Mouse (Mus musculus) MEL (cell line): ENCODE results near the gene Klhl25. TPM values are rescaled to one million over a fixed set of nuclear protein-coding genes. Genes with fewer than 3 reads are reported as not detected.
A peak's percentile ranks its signal among the peaks of the same experiment; 100 is the strongest.

Experiments
- DNase-seq: peaks from one replicate; pipeline ENCODE4 v3.0.0; 2011; ENCODE audit warnings: low read depth, low spot score
- H3K27ac ChIP-seq: 2 replicates; pipeline ENCODE4 v1.5.1; 2012; ENCODE audit warnings: low read depth, mild to moderate bottlenecking, control low read depth, low read length, moderate library complexity; ENCODE audit not compliant: control insufficient read depth
- H3K27me3 ChIP-seq, 2 experiments: fragments of 150-350 bp in 1 of 2; sonication (generic) in 1 of 2; 2 replicates each; pipeline ENCODE4 v1.6.1; 2012; ENCODE audit warnings: low read length in 2 of 2, mild to moderate bottlenecking in 2 of 2, improper control_type of control experiment in 1 of 2, moderate library complexity in 1 of 2; ENCODE audit not compliant: insufficient read depth in 2 of 2, control insufficient read depth in 1 of 2
- H3K36me3 ChIP-seq, 2 experiments: 2 replicates each; pipeline ENCODE4 v1.6.1; 2012 to 2014; ENCODE audit warnings: low read length in 2 of 2, improper control_type of control experiment in 1 of 2, inconsistent platforms in 1 of 2, mild to moderate bottlenecking in 1 of 2; ENCODE audit not compliant: insufficient read depth in 2 of 2, control insufficient read depth in 1 of 2
- H3K4me1 ChIP-seq, 2 experiments: fragments of 150-350 bp in 1 of 2; sonication (generic) in 1 of 2; 2 replicates each; pipeline ENCODE4 v1.6.1; 2012; ENCODE audit warnings: low read length in 2 of 2, improper control_type of control experiment in 1 of 2, mild to moderate bottlenecking in 1 of 2; ENCODE audit not compliant: insufficient read depth in 2 of 2, control insufficient read depth in 1 of 2
- H3K4me3 ChIP-seq, 2 experiments: fragments of 150-350 bp in 1 of 2; sonication (generic) in 1 of 2; 2 replicates each; pipeline ENCODE4 v1.5.1; 2012; ENCODE audit warnings: low read depth in 2 of 2, low read length in 2 of 2, mild to moderate bottlenecking in 2 of 2, moderate library complexity in 2 of 2, control low read depth in 1 of 2, improper control_type of control experiment in 1 of 2; ENCODE audit not compliant: control insufficient read depth in 1 of 2, insufficient read depth in 1 of 2
- H3K79me2 ChIP-seq: 2 replicates; pipeline ENCODE4 v1.6.1; 2012; ENCODE audit warnings: mild to moderate bottlenecking, low read length, moderate library complexity; ENCODE audit not compliant: control insufficient read depth, poor library complexity, insufficient read depth
- H3K9ac ChIP-seq: 2 replicates; pipeline ENCODE4 v1.6.1; 2012; ENCODE audit warnings: low read depth, mild to moderate bottlenecking, control low read depth, low read length, moderate library complexity; ENCODE audit not compliant: control insufficient read depth, poor library complexity, severe bottlenecking
- H3K9me3 ChIP-seq: fragments of 150-350 bp; sonication (generic); replicated peaks from 2 replicates; pipeline ENCODE4 v1.6.1; 2012; ENCODE audit warnings: mild to moderate bottlenecking, low read length, improper control_type of control experiment, moderate library complexity; ENCODE audit not compliant: insufficient read depth
- BHLHE40 ChIP-seq: IDR thresholded peaks from 2 replicates; pipeline ENCODE4 v1.6.1; 2012; ENCODE audit warnings: low read depth, mild to moderate bottlenecking, inconsistent platforms, low read length, improper control_type of control experiment, borderline replicate concordance
- CHD1 ChIP-seq: IDR thresholded peaks from 2 replicates; pipeline ENCODE4 v1.6.1; 2012; ENCODE audit warnings: low read depth, mild to moderate bottlenecking, inconsistent platforms, low read length, improper control_type of control experiment
- CHD2 ChIP-seq: IDR thresholded peaks from 2 replicates; pipeline ENCODE4 v1.6.1; 2011; ENCODE audit warnings: low read length, improper control_type of control experiment
- CTCF ChIP-seq, 3 experiments: IDR thresholded peaks in 2 of 3; conservative IDR thresholded peaks in 1 of 3; 2 replicates each; pipeline ENCODE4 v1.5.1; 2011 to 2012; ENCODE audit warnings: low read length in 3 of 3, low read depth in 2 of 3, mild to moderate bottlenecking in 2 of 3, improper control_type of control experiment in 1 of 3, inconsistent platforms in 1 of 3, mixed read lengths in 1 of 3, moderate library complexity in 1 of 3; ENCODE audit not compliant: control insufficient read depth in 1 of 3, insufficient read depth in 1 of 3, poor library complexity in 1 of 3, severe bottlenecking in 1 of 3
- E2F4 ChIP-seq: IDR thresholded peaks from 2 replicates; pipeline ENCODE4 v1.6.1; 2011; ENCODE audit warnings: low read depth, low read length, improper control_type of control experiment, borderline replicate concordance
- ELF1 ChIP-seq: IDR thresholded peaks from 2 replicates; pipeline ENCODE4 v1.6.1; 2014; ENCODE audit warnings: low read depth, mild to moderate bottlenecking, inconsistent platforms, low read length, improper control_type of control experiment, moderate library complexity
- ETS1 ChIP-seq: IDR thresholded peaks from 2 replicates; pipeline ENCODE4 v1.6.1; 2012; ENCODE audit warnings: low read depth, mild to moderate bottlenecking, inconsistent platforms, low read length, improper control_type of control experiment, moderate library complexity
- GABPA ChIP-seq: IDR thresholded peaks from 2 replicates; pipeline ENCODE4 v1.6.1; 2012; ENCODE audit warnings: low read depth, mild to moderate bottlenecking, inconsistent platforms, low read length, improper control_type of control experiment, moderate library complexity
- GATA1 ChIP-seq: IDR thresholded peaks from 2 replicates; pipeline ENCODE4 v1.6.1; 2011; ENCODE audit warnings: low read depth, low read length, improper control_type of control experiment
- HCFC1 ChIP-seq: IDR thresholded peaks from 2 replicates; pipeline ENCODE4 v1.6.1; 2012; ENCODE audit warnings: low read depth, mild to moderate bottlenecking, inconsistent platforms, low read length, improper control_type of control experiment, moderate library complexity
- JUND ChIP-seq: IDR thresholded peaks from 2 replicates; pipeline ENCODE4 v1.6.1; 2011; ENCODE audit warnings: low read depth, mild to moderate bottlenecking, improper control_type of control experiment, low read length
- KAT2A ChIP-seq: conservative IDR thresholded peaks from 2 replicates; pipeline ENCODE4 v1.6.1; 2012; ENCODE audit warnings: low read depth, low read length, improper control_type of control experiment, inconsistent platforms
- MAFK ChIP-seq: IDR thresholded peaks from 2 replicates; pipeline ENCODE4 v1.6.1; 2011; ENCODE audit warnings: low read depth, mild to moderate bottlenecking, low read length, improper control_type of control experiment, borderline replicate concordance
- MAX ChIP-seq: IDR thresholded peaks from 2 replicates; pipeline ENCODE4 v1.6.1; 2011; ENCODE audit warnings: low read length, improper control_type of control experiment
- MAZ ChIP-seq: IDR thresholded peaks from 2 replicates; pipeline ENCODE4 v1.6.1; 2012; ENCODE audit warnings: low read depth, mild to moderate bottlenecking, inconsistent platforms, low read length, improper control_type of control experiment
- MEF2A ChIP-seq: IDR thresholded peaks from 2 replicates; pipeline ENCODE4 v1.6.1; 2014; ENCODE audit warnings: low read depth, mild to moderate bottlenecking, inconsistent platforms, low read length, improper control_type of control experiment; ENCODE audit not compliant: poor library complexity, insufficient replicate concordance, severe bottlenecking; ENCODE audit errors: extremely low read depth
- MXI1 ChIP-seq: IDR thresholded peaks from 2 replicates; pipeline ENCODE4 v1.6.1; 2011; ENCODE audit warnings: mild to moderate bottlenecking, low read depth, low read length, improper control_type of control experiment
- MYB ChIP-seq: IDR thresholded peaks from 2 replicates; pipeline ENCODE4 v1.6.1; 2011; ENCODE audit warnings: mild to moderate bottlenecking, low read depth, low read length, improper control_type of control experiment
- MYC ChIP-seq: IDR thresholded peaks from 2 replicates; pipeline ENCODE4 v1.6.1; 2011; ENCODE audit warnings: low read depth, mild to moderate bottlenecking, low read length, improper control_type of control experiment, moderate library complexity
- NRF1 ChIP-seq: IDR thresholded peaks from 2 replicates; pipeline ENCODE4 v1.6.1; 2014; ENCODE audit warnings: low read depth, mild to moderate bottlenecking, inconsistent platforms, low read length, improper control_type of control experiment, moderate library complexity; ENCODE audit not compliant: poor library complexity, insufficient read depth, severe bottlenecking
- POLR2AphosphoS2 ChIP-seq: IDR thresholded peaks from 2 replicates; pipeline ENCODE4 v1.6.1; 2011; ENCODE audit warnings: low read length, improper control_type of control experiment
- POLR2AphosphoS5 ChIP-seq: IDR thresholded peaks from 2 replicates; pipeline ENCODE4 v1.6.1; 2012; ENCODE audit warnings: low read depth, borderline replicate concordance, mild to moderate bottlenecking, inconsistent platforms, low read length, moderate library complexity, mixed read lengths
- RAD21 ChIP-seq: IDR thresholded peaks from 2 replicates; pipeline ENCODE4 v1.6.1; 2011; ENCODE audit warnings: mild to moderate bottlenecking, low read depth, low read length, improper control_type of control experiment
- RCOR1 ChIP-seq: IDR thresholded peaks from 2 replicates; pipeline ENCODE4 v1.6.1; 2012; ENCODE audit warnings: low read depth, mild to moderate bottlenecking, inconsistent platforms, low read length, improper control_type of control experiment
- SIN3A ChIP-seq: IDR thresholded peaks from 2 replicates; pipeline ENCODE4 v1.6.1; 2012; ENCODE audit warnings: low read length, improper control_type of control experiment, inconsistent platforms
- SMC3 ChIP-seq: IDR thresholded peaks from 2 replicates; pipeline ENCODE4 v1.6.1; 2011; ENCODE audit warnings: low read depth, low read length, improper control_type of control experiment
- TAL1 ChIP-seq: IDR thresholded peaks from 2 replicates; pipeline ENCODE4 v1.6.1; 2012; ENCODE audit warnings: mild to moderate bottlenecking, inconsistent platforms, low read length, moderate library complexity, mixed read lengths
- TBP ChIP-seq: IDR thresholded peaks from 2 replicates; pipeline ENCODE4 v1.8.0; 2011; ENCODE audit warnings: low read depth, low read length, improper control_type of control experiment
- UBTF ChIP-seq: IDR thresholded peaks from 2 replicates; pipeline ENCODE4 v1.6.1; 2012; ENCODE audit warnings: low read depth, mild to moderate bottlenecking, inconsistent platforms, low read length, improper control_type of control experiment, moderate library complexity, borderline replicate concordance; ENCODE audit not compliant: insufficient read depth
- USF1 ChIP-seq: IDR thresholded peaks from 2 replicates; pipeline ENCODE4 v1.6.1; 2014; ENCODE audit warnings: low read depth, mild to moderate bottlenecking, inconsistent platforms, low read length, improper control_type of control experiment, moderate library complexity
- USF2 ChIP-seq, 2 experiments: IDR thresholded peaks; 2 replicates each; pipeline ENCODE4 v1.6.1; 2011 to 2012; ENCODE audit warnings: improper control_type of control experiment in 2 of 2, low read length in 2 of 2, borderline replicate concordance in 1 of 2, inconsistent platforms in 1 of 2, low read depth in 1 of 2, mild to moderate bottlenecking in 1 of 2; ENCODE audit not compliant: insufficient read depth in 1 of 2
- ZC3H11A ChIP-seq: IDR thresholded peaks from 2 replicates; pipeline ENCODE4 v1.6.1; 2012; ENCODE audit warnings: low read depth, mild to moderate bottlenecking, inconsistent platforms, low read length, improper control_type of control experiment
- ZKSCAN1 ChIP-seq: IDR thresholded peaks from 2 replicates; pipeline ENCODE4 v1.6.1; 2012; ENCODE audit warnings: low read depth, mild to moderate bottlenecking, inconsistent platforms, low read length, improper control_type of control experiment, moderate library complexity
- ZMIZ1 ChIP-seq: IDR thresholded peaks from 2 replicates; pipeline ENCODE4 v1.6.1; 2012; ENCODE audit warnings: low read depth, mild to moderate bottlenecking, inconsistent platforms, low read length, improper control_type of control experiment, moderate library complexity
- ZNF384 ChIP-seq: IDR thresholded peaks from 2 replicates; pipeline ENCODE4 v1.6.1; 2012; ENCODE audit warnings: low read depth, mild to moderate bottlenecking, inconsistent platforms, low read length, improper control_type of control experiment
- polyA plus RNA-seq, 2 experiments: library from polyadenylated mRNA; stranded (reverse) in 1 of 2; unstranded in 1 of 2; fragments of >175 nt in 1 of 2; fragments of >200 nt in 1 of 2; gene quantifications; 2 replicates each; pipeline versions ENCODE4 v1.2.1 to v1.2.4; 2012; ENCODE audit warnings: low replicate concordance in 2 of 2, low read depth in 1 of 2; ENCODE audit not compliant: insufficient read length in 2 of 2, insufficient read depth in 1 of 2, missing spikeins in 1 of 2
- total RNA-seq: library from RNA; depleted of rRNA; stranded (reverse); fragments of 300-350 nt; gene quantifications from 2 replicates; pipeline ENCODE4 v1.2.3, GENCODE M21; 2012

The Klhl25 gene
- total and polyA plus RNA-seq, 3 experiments, result 7.4 to 11.4 TPM; not detected in 1

DNA sequence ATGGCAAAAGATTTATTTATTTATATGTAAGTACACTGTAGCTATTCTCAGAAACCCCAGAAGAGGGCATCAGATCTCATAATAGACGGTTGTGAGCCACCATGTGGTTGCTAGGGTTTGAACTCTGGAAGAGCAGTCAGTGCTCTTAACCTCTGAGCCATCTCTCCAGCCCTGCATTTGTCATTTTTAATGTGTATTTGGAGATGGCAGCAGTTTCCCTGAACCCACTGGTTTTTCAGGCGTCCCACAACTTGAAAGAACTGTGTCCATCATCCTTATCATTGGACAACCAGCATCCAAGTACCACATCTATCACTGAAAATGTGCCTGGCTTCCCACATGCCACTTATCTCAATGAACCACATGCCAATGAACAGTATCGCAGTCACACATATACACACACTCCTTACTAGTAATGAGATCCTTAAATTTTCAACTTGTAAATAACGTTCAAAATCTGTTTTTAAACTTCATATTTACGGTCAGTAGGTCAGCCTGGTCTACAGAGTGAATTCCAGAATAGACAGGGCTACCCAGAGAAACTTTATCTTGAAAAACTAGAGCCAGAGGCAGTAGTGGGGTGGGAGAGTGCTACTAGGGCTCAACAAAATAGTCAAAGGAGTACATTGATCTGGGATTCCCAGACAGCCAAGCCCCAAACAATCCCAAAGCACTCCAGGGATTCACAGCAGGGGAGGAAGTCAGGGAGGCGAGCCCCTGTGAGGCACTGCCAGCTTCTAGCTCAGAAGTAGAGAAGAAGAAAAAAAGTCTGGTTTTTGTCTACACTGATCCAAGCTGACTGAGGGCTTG is 17.7 kb upstream of the Klhl25 start:
- Histone ChIP-seq H3K27ac (no peak overlapping the region), H3K9me3 (no peaks in the 10 kb centered on the region), H3K36me3 (peaks cover 0 to 11% of the 10 kb centered on the region in 2 experiments; a peak in 2 of 4 replicates), H3K27me3 (no peaks in the 10 kb centered on the region), H3K4me1 (peaks cover 12 to 15% of the 10 kb centered on the region in 2 experiments), H3K4me3 (no peak overlapping the region), H3K79me2 (no peaks in the 10 kb centered on the region), H3K9ac (no peak overlapping the region)
- DNase-seq, result peak; percentile 64
- TF ChIP-seq MAX, result 0 out of 2 replicates have a peak, but pooled peaks have one; percentile 41
- TF ChIP-seq CHD1, result no peak
- TF ChIP-seq MYC, result peak; percentile 61; the same call in 1 of the 2 replicates
- TF ChIP-seq GABPA, result no peak
- TF ChIP-seq JUND, result no peak
- no peak for TF ChIP-seq MAZ
- peak; percentile 62 for TF ChIP-seq ETS1
- 0 out of 2 replicates have a peak, but pooled peaks have one; percentile 10 for TF ChIP-seq MYB
- no peak for TF ChIP-seq KAT2A
- TF ChIP-seq BHLHE40, result 0 out of 2 replicates have a peak, but pooled peaks have one; percentile 24
- no peak for TF ChIP-seq NRF1
- no peak for TF ChIP-seq UBTF
- peak; percentile 19 for TF ChIP-seq RAD21
- no peak for TF ChIP-seq USF1
- TF ChIP-seq POLR2AphosphoS2, result no peak
- TF ChIP-seq USF2 (IDR thresholded peaks at IDR 0.05; ENCODE audit: borderline replicate concordance in 1 of 2, insufficient read depth in 1 of 2, low read depth in 1 of 2, low read length in 2 of 2), result no peak
- no peak for TF ChIP-seq ZMIZ1
- TF ChIP-seq SMC3, result peak; percentile 43
- no peak; the same call in 1 of the 2 replicates for TF ChIP-seq MAFK
- no peak for TF ChIP-seq MXI1
- TF ChIP-seq RCOR1, result peak; percentile 62; the same call in 1 of the 2 replicates
- no peak for TF ChIP-seq ZKSCAN1
- TF ChIP-seq POLR2AphosphoS5, result no peak
- peak; percentile 79 for TF ChIP-seq TAL1
- TF ChIP-seq CHD2, result no peak
- peak; percentile 20; the same call in 1 of the 2 replicates for TF ChIP-seq SIN3A
- TF ChIP-seq ELF1, result no peak
- no peak for TF ChIP-seq HCFC1
- TF ChIP-seq TBP, result no peak
- no peak for TF ChIP-seq E2F4
- TF ChIP-seq ZC3H11A, result no peak
- peak; percentile 87 for TF ChIP-seq GATA1
- TF ChIP-seq CTCF (IDR thresholded peaks at IDR 0.05 in 2 of 3, conservative IDR thresholded peaks at IDR 0.05 in 1 of 3; ENCODE audit: control insufficient read depth in 1 of 3, insufficient read depth in 1 of 3, low read depth in 2 of 3, low read length in 3 of 3, poor library complexity in 1 of 3, severe bottlenecking in 1 of 3), result peak in 2 of 3 experiments; percentile 5 to 55; a peak in 3 of 6 replicates
- TF ChIP-seq ZNF384, result no peak
- TF ChIP-seq MEF2A, result no peak
